Mouse (Mus musculus) central nervous system, embryonic 11.5 days (tissue): Measurements from ENCODE around the gene Aph1c. TPM values are rescaled to one million over a fixed set of nuclear protein-coding genes. Genes with fewer than 3 reads are reported as not detected.

Experiments
- polyA plus RNA-seq: library from polyadenylated mRNA; depleted of rRNA; stranded (reverse); fragments of >200 nt; gene quantifications from 2 replicates; pipeline ENCODE4 v1.2.3, GENCODE M21; 2012; rRNA removed

The Aph1c gene
- 0.46 and 1.8 TPM in 2 replicates for polyA plus RNA-seq

GRCm38 (mm10) chr9:66834318-66835096 is at the start of gene Aph1c:
Gene Aph1c (minus strand): TSS chr9:66834726.

GRCm38 (mm10) chr9:66796739-66797138 is 37.8 kb downstream of the Aph1c start, which contains the start of gene Gm10647:
Gene Gm10647 (plus strand): TSS chr9:66797039.

GRCm38 (mm10) chr9:66795464-66796324 is 38.8 kb downstream of the Aph1c start, which contains the start of gene Aph1b:
Gene Aph1b (minus strand): TSS chr9:66795490.

Other genes starting within 250 kb of the Aph1c start
- gene Usp3, start 241.6 kb downstream of the Aph1c start, polyA plus RNA-seq, result 60.2 and 74.2 TPM in 2 replicates
- gene Car12, start 121.0 kb downstream of the Aph1c start, polyA plus RNA-seq, result 0.77 and 2.2 TPM in 2 replicates
- 6.0 and 10.4 TPM in 2 replicates for gene Aph1b, start 39.2 kb downstream of the Aph1c start, polyA plus RNA-seq
- gene Gm10647, start 37.7 kb downstream of the Aph1c start, polyA plus RNA-seq, result 0.20 and 0.26 TPM in 2 replicates
- 16.7 and 22.0 TPM in 2 replicates for gene Rab8b, start 85.0 kb upstream of the Aph1c start, polyA plus RNA-seq
- 144 and 320 TPM in 2 replicates for gene Rps27l, start 111.4 kb upstream of the Aph1c start, polyA plus RNA-seq
- 10.6 and 14.2 TPM in 2 replicates for gene Lactb, start 140.8 kb upstream of the Aph1c start, polyA plus RNA-seq
- gene Tpm1, start 214.7 kb upstream of the Aph1c start, polyA plus RNA-seq, result 501 and 912 TPM in 2 replicates